Mouse (Mus musculus) heart, embryonic 10.5 days (tissue): ENCODE measurements around the gene Zbtb18. TPM values are rescaled to one million over a fixed set of nuclear protein-coding genes. Genes with fewer than 3 reads are reported as not detected.

ENCODE experiments used
- DNase-seq: peaks from one replicate; pipeline ENCODE4 v3.0.0-alpha.2; 2017; ENCODE audit warnings: low spot score
- H3K27ac ChIP-seq: fragments of 300-500 bp; sonication (generic); 2 replicates; pipeline ENCODE4 v1.5.1; 2016; ENCODE audit warnings: mild to moderate bottlenecking
- H3K27me3 ChIP-seq: fragments of 300-500 bp; sonication (generic); 2 replicates; pipeline ENCODE4 v1.6.1; 2016; ENCODE audit warnings: mild to moderate bottlenecking; ENCODE audit not compliant: poor library complexity, insufficient read depth, severe bottlenecking
- H3K36me3 ChIP-seq: fragments of 300-500 bp; sonication (generic); 2 replicates; pipeline ENCODE4 v1.6.1; 2016; ENCODE audit warnings: mild to moderate bottlenecking, moderate library complexity
- H3K4me1 ChIP-seq: fragments of 300-500 bp; sonication (generic); 2 replicates; pipeline ENCODE4 v1.6.1; 2016; ENCODE audit warnings: mild to moderate bottlenecking
- H3K4me3 ChIP-seq: fragments of 300-500 bp; sonication (generic); 2 replicates; pipeline ENCODE4 v1.5.1; 2016; ENCODE audit warnings: mild to moderate bottlenecking, moderate library complexity
- H3K9me3 ChIP-seq: fragments of 300-500 bp; sonication (generic); 2 replicates; pipeline ENCODE4 v1.6.1; 2016; ENCODE audit warnings: mild to moderate bottlenecking, moderate library complexity
- WGBS: fragments of 180-500 bp; shearing (Covaris S2); methylation state at CpG from one replicate; pipeline ENCODE4 v1.1.7; 2016; 5-methylcytosine and 5-hydroxymethylcytosine counted together
- polyA plus RNA-seq: library from polyadenylated mRNA; unstranded; fragments of >200 nt; fragmentation: Nextera tagmentation; extraction: Ambion mirVana; gene quantifications from 2 replicates; pipeline ENCODE4 v1.2.1, GENCODE M21; 2016

The Zbtb18 gene
- polyA plus RNA-seq, 1 experiment from 2014 or later: 1.6 TPM

DNA sequence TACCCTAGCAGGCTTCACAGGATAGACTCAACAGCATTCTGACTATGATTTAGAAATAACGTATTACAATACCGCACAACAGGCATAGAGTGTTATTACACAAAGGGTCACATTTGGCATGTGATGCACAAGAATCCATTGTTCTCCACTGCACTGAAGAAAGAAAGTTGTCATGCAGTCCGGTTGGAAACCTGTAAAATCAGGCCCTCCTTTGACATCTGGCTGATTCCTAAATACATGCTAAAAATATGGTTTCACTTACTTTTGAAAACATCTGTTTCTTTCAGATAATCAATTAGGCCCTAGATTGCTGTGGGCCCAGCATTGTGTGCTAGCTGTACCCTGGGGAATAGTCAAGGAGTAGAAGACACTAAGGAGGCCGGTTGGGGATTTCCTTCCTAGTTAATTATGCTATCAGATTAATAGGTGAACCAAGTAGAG is 9.9 kb downstream of the Zbtb18 start:
- WGBS: 73% methylated on average over 4 of the region's 4 CpGs

DNA sequence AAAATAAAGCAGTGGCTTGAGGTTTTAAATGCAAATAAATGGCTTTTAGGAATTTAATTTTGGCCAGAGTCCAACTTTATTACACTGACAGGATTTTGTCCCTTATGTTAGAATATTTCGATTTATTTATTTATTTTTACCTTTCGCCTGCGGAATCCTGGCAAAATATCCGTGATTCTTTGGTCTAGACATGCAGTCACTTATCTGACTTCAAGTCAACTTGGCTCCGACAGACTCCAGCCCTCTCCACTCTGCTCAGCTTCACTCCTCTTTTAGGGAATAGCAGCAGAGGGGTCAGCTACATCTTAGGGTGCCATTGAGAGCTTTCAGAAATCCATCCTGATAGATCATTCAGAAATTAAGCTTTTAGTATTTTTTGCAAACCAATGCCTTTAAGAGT is 10.8 kb downstream of the Zbtb18 start:
- DNase-seq: no peak
- Histone ChIP-seq H3K4me1 (peaks cover 6% of the 10 kb centered on the region; the same call in 1 of the 2 replicates), H3K36me3 (peaks cover 9% of the 10 kb centered on the region), H3K27ac (no peak overlapping the region), H3K4me3 (no peak overlapping the region), H3K27me3 (no peaks in the 10 kb centered on the region), H3K9me3 (no peaks in the 10 kb centered on the region)
- 50% methylated on average over 5 of the region's 5 CpGs for WGBS

More for the DNA sequence above, 9.9 kb downstream of the Zbtb18 start:
- no peak for DNase-seq
- no peak overlapping the region for H3K27ac ChIP-seq
- no peaks in the 10 kb centered on the region for H3K27me3 ChIP-seq
- H3K4me1 ChIP-seq: peaks cover 14% of the 10 kb centered on the region; the same call in 1 of the 2 replicates
- no peaks in the 10 kb centered on the region for H3K9me3 ChIP-seq
- peaks cover 19% of the 10 kb centered on the region for H3K36me3 ChIP-seq
- H3K4me3 ChIP-seq: no peak overlapping the region

DNA sequence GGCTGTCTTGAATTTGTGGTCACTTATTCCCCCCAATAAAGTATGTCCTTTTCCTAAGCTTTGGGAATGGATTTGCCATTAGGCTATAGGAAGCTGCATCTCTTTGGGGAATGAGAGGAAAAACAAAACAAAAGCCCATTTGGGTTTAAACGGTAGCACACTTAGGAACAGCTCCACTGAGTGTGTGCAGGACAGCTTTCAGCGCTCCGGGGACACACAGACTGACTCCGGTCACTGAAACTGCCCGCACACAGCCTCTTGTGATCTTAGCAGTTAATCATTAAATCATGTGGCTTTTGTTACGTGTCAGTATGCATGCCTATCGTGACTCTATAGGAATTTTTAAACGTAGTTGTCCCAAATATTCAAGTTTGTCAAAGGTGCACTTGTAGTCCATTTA is 11.7 kb downstream of the Zbtb18 start:
- Histone ChIP-seq H3K27ac (no peak overlapping the region), H3K9me3 (no peaks in the 10 kb centered on the region), H3K27me3 (no peaks in the 10 kb centered on the region), H3K36me3 (peaks cover 3% of the 10 kb centered on the region; the same call in 1 of the 2 replicates), H3K4me3 (no peak overlapping the region), H3K4me1 (0 out of 2 replicates have a peak, but pooled peaks cover 3% of the 10 kb centered on the region)
- no peak for DNase-seq
- WGBS: 54% methylated on average over 8 of the region's 8 CpGs

DNA sequence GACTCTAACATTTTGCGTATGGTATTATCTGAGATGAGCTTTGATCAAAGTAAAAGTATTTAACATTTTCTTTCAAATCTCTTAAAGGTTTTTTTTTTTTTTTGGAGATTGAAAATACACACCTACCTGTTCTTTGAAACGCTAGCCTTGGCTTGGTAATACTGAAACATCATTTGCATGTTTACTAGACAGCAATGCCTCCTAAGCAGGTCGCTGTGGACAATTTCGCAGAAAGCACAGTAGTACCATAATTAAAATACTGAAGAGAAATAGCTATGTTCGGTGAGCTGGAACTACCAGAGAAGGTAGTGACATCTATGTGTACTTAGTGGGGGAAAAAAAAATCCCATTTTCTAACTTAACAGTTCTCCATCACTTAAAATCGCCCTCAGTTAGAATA is 12.3 kb downstream of the Zbtb18 start:
- no peak overlapping the region for H3K27ac ChIP-seq
- no peaks in the 10 kb centered on the region for H3K27me3 ChIP-seq
- no peaks in the 10 kb centered on the region for H3K9me3 ChIP-seq
- no peaks in the 10 kb centered on the region for H3K36me3 ChIP-seq
- 90% methylated on average over 6 of the region's 6 CpGs for WGBS
- H3K4me1 ChIP-seq: 0 out of 2 replicates have a peak, but pooled peaks cover 3% of the 10 kb centered on the region
- H3K4me3 ChIP-seq: no peak overlapping the region
- no peak for DNase-seq

DNA sequence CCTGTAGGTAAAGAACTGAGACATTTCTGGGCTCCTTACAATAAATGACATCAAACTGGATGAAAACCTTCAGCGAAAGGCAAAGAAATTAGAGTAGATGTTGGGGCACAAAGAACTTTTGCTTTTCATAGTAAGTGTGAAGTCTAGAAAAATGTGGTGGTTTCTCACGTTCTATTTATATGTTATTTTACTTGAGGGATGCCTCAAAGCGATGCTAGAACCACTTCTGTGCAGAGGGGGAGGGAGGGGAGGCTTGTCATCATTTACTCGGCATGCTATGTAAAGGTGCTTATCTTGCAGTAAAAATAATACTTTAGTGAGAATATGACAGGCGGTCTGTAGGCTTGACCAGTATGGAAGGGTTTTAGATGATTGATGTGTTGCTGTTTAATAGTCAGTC is 13.3 kb downstream of the Zbtb18 start:
- no peaks in the 10 kb centered on the region; the same call in 1 of the 2 replicates for H3K27me3 ChIP-seq
- no peaks in the 10 kb centered on the region for H3K9me3 ChIP-seq
- WGBS: 80% methylated on average over 5 of the region's 5 CpGs
- no peak for DNase-seq
- H3K4me1 ChIP-seq: 0 out of 2 replicates have a peak, but pooled peaks cover 3% of the 10 kb centered on the region
- H3K27ac ChIP-seq: no peak overlapping the region
- H3K4me3 ChIP-seq: no peak overlapping the region
- H3K36me3 ChIP-seq: no peaks in the 10 kb centered on the region

DNA sequence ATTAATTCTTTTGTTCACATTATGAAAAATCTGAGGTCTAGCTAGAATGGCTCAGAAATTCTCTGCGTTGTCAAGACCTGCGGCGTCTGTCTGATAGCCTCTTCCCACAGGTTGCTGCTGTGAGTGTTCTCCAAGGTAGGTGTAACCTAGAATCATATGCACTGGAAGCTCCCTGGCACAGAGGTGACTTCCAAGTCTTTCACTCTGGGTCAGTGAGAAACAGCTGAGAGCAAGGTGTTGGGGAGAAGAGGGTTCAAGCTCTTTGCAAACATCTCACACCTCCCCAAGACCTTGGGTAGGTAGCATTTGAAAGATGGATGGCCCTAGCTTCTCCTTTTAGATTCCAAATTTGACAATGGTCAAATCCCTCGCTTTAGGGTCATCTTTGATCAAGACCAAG is 14.1 kb downstream of the Zbtb18 start:
- Histone ChIP-seq H3K36me3 (no peaks in the 10 kb centered on the region), H3K4me1 (0 out of 2 replicates have a peak, but pooled peaks cover 3% of the 10 kb centered on the region)

DNA sequence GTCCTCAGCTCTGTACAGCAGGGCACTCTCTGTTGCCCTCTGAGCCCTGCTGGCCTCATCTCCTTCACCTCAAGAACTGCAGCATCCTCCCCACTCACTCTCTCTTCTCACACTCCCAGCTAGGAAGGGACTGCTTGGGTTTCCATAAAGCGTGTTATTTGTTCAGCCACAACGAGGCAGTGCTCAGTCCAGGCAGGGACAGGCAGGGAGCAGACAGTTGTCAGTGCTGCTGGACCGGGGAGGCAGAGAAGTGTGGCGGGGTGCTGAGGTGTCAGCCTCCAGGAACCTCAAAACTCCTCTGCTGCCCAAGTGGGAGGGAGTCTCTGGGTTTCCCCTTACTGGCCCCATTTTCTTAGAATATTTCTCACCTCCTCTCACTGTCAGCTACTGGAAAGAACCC is 14.6 kb downstream of the Zbtb18 start:
- Histone ChIP-seq H3K4me3 (no peak overlapping the region), H3K36me3 (no peaks in the 10 kb centered on the region), H3K4me1 (0 out of 2 replicates have a peak, but pooled peaks cover 3% of the 10 kb centered on the region), H3K9me3 (no peaks in the 10 kb centered on the region), H3K27me3 (no peaks in the 10 kb centered on the region; the same call in 1 of the 2 replicates), H3K27ac (no peak overlapping the region)
- DNase-seq: no peak
- 44% methylated on average over 4 of the region's 4 CpGs for WGBS

More for the DNA sequence above, 14.1 kb downstream of the Zbtb18 start:
- no peaks in the 10 kb centered on the region; the same call in 1 of the 2 replicates for H3K27me3 ChIP-seq
- no peak for DNase-seq
- H3K4me3 ChIP-seq: no peak overlapping the region
- WGBS: 79% methylated on average over 4 of the region's 4 CpGs
- no peak overlapping the region for H3K27ac ChIP-seq
- no peaks in the 10 kb centered on the region for H3K9me3 ChIP-seq

DNA sequence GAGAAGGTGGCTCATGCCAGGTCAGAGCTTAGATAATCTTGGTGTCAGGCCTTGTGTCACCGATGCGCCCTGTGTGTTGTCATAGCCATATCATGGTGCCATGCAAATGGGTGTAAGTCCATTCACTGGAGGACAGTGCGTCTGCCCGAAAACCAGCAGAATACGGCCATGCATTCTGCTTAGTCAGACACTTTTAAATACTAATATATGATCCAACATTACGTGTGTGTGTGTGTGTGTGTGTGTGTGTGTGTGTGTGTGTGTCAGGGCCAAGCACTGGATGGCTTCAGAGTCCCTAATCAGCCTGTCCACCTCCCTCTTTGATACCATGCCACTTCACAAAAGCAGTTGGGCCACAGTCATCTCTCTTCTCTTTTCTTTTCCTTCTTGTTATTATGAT is 15.8 kb downstream of the Zbtb18 start:
- no peak overlapping the region for H3K27ac ChIP-seq
- DNase-seq: no peak
- WGBS: 87% methylated on average over 6 of the region's 6 CpGs

DNA sequence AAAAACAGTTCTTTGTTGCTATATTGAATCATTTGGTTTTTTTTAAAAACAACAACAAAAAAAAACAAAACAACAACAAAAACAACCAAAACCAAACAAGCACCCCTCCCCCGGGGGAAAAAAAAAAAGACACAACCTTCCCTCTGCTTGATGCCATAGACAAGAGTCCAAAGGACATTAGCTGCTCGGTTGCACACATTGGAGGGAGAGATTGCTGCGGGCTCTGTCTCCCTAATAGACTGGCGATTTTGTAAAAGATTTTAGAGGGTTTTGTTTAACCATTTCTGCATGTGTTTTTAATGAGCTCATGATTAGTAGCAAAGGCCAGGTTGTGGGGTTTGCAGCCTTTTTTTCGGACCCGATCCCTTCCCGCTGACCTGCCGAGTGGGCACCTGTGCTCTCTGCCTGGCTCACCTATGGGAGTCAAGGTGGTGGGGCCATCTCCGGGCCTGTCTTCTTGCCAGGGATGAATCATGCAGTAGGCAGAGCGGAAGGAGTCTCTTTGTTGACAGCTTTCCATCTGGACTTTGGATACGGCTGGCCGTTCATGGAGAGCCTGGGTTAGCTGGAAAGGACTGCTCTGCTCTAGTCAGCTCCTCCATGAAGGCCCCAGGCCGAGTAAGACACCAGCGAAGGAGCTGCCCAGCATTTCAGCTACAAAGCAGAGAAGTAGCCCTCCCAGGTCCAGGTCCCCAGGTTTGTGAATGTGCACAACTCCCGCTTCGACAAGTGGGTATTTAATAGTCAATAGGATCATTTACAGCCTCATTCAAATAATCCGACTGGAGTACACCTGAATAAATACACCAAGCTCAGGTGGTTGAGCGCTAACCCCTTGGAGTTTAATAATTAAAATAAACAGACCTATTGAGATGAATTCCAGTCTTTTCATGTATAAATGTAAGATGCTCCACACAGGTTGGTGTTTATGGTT is 16.6 kb downstream of the Zbtb18 start:
- DNase-seq: no peak
- H3K9me3 ChIP-seq: peaks cover 2% of the 10 kb centered on the region; the same call in 1 of the 2 replicates
- H3K27ac ChIP-seq: no peak overlapping the region
- 77% methylated on average over 18 of the region's 18 CpGs for WGBS
- 0 out of 2 replicates have a peak, but pooled peaks cover 3% of the 10 kb centered on the region for H3K4me1 ChIP-seq
- H3K36me3 ChIP-seq: no peaks in the 10 kb centered on the region
- no peaks in the 10 kb centered on the region; the same call in 1 of the 2 replicates for H3K27me3 ChIP-seq
- no peak overlapping the region for H3K4me3 ChIP-seq

More for the DNA sequence above, 15.8 kb downstream of the Zbtb18 start:
- Histone ChIP-seq H3K4me3 (no peak overlapping the region), H3K27me3 (no peaks in the 10 kb centered on the region; the same call in 1 of the 2 replicates), H3K36me3 (no peaks in the 10 kb centered on the region), H3K4me1 (0 out of 2 replicates have a peak, but pooled peaks cover 3% of the 10 kb centered on the region), H3K9me3 (no peaks in the 10 kb centered on the region)

DNA sequence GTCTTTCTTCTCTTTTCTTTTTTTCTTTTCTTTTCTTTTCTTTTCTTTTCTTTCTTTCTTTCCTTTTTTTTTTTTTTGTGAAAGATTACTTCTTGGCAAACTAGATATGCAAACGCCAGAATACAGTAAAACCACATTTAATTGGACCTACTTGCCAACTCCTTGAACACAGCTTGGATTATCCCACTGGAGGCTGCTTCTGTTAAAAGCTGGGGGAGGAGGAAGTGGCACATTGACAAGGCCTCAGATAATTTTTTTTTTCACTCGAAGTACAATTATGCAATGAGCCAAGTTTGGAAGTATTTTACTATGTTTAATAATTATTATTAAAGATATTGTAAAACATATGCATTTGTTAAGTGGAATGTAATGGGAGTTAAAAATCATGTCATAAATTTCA is 17.4 kb downstream of the Zbtb18 start:
- H3K27me3 ChIP-seq: no peaks in the 10 kb centered on the region; the same call in 1 of the 2 replicates
- no peaks in the 10 kb centered on the region for H3K36me3 ChIP-seq
- 45% methylated on average over 2 of the region's 2 CpGs for WGBS
- no peak overlapping the region for H3K27ac ChIP-seq
- peaks cover 3% of the 10 kb centered on the region; the same call in 1 of the 2 replicates for H3K9me3 ChIP-seq
- DNase-seq: no peak
- H3K4me3 ChIP-seq: no peak overlapping the region
- 0 out of 2 replicates have a peak, but pooled peaks cover 3% of the 10 kb centered on the region for H3K4me1 ChIP-seq

DNA sequence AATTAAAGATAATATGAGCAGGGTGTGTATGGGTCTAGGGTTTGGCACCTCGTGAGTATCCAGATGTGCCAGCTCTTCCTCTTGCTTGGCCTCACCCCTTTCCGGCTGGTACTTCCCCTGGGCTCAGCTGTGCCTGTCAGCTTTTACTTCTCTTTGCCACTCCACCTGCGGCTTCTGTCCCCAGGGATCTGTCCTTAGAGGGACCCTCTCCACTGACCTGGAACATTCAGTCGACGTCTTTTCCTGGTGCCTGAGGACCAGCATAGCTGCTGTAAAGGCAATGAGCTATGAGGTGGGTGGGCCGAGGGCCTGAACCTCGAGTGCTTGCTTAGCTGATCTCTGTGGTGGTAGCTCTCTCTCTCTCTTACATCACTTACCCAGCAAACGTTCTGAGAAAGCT is 25.0 kb downstream of the Zbtb18 start:
- Histone ChIP-seq H3K27ac (no peak overlapping the region), H3K4me3 (no peak overlapping the region), H3K4me1 (no peaks in the 10 kb centered on the region), H3K27me3 (no peaks in the 10 kb centered on the region), H3K36me3 (no peaks in the 10 kb centered on the region), H3K9me3 (peaks cover 3% of the 10 kb centered on the region; the same call in 1 of the 2 replicates)
- no peak for DNase-seq
- WGBS: 67% methylated on average over 8 of the region's 8 CpGs

DNA sequence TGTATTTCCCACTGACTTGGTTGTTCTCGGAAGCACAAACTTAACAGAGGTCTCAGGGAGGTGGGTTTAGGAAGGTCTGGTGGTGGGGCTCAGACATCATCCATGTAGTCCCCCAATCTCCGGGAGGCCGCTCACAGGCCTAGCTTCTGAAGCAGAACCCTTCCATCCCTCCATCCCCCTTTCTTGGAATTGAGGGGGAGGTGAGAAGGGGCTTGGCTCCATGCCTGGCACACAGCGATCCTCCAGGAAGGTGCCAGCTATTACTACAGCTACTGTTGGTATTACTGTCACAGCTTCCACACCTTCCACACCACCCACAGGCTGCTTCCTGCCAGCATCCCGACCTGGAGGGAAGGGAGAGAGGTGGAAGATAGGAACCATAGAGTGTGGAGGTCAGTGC is 26.3 kb downstream of the Zbtb18 start:
- DNase-seq: no peak
- Histone ChIP-seq H3K9me3 (peaks cover 3% of the 10 kb centered on the region; the same call in 1 of the 2 replicates), H3K4me1 (no peaks in the 10 kb centered on the region), H3K27me3 (no peaks in the 10 kb centered on the region), H3K27ac (no peak overlapping the region), H3K4me3 (no peak overlapping the region), H3K36me3 (no peaks in the 10 kb centered on the region)
- 75% methylated on average over 5 of the region's 5 CpGs for WGBS

DNA sequence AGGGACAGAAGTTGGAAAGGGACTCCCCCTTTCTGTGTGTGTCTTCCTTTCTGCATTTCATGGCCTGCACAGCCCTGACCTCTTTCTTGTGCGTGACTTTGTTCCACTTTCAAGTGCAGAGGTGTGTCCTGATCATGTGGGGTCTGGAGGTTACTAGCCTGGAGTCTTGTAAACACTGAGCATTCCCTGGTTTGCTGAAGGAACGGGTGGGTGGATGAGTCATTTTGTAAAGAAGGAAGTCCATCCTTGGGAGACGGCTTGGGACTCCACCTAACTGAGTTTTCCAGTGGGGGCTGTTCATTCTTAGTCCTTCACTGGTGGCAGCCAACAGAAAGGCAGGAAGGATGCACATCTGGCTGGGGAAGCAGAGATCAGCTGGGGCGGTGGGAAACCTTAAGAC is 27.9 kb downstream of the Zbtb18 start:
- Histone ChIP-seq H3K9me3 (no peaks in the 10 kb centered on the region), H3K36me3 (no peaks in the 10 kb centered on the region), H3K4me1 (no peaks in the 10 kb centered on the region), H3K27ac (no peak overlapping the region), H3K27me3 (no peaks in the 10 kb centered on the region), H3K4me3 (no peak overlapping the region)
- DNase-seq: no peak
- WGBS: 62% methylated on average over 4 of the region's 4 CpGs
